Mouse (Mus musculus): Measurements from ENCODE around the gene Ciita. TPM values are rescaled to one million over a fixed set of nuclear protein-coding genes. Genes with fewer than 3 reads are reported as not detected.

The Ciita gene
- polyA plus RNA-seq, 1 experiment = 17.0 TPM

DNA sequence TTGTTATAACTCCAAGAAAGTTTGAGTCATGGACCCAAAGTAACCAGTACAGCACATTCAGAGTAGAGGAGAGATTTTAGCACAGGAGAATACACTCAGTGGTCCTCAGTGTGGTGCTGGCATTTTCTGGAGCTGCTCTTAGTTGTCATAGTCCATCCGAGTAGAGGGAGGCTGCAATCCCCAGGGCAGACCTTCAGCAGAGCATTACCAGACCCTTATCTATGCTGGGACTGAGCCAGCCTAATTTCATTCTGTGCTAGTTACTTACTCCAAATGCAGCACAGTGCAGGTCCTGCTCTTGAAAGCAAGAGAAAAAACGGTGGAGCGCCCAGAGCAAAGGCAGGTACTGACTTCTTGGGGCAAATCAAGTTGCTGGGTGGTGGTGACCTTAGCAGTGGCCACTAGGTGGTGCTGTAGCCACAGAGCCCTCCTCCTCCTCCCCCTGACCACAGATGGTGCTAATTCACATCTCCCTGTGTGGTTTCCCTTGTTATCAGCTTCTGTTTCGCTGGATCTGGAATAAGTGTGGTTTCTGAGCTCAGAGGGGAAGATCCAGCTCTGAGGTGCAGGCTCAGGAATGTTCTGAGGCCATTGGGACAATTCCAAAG lies 85.5 kb downstream of the Ciita start:
- Histone ChIP-seq H3K27ac (ENCODE audit: insufficient read depth, low read depth, low read length) (no peak overlapping the region), H3K4me3 (ENCODE audit: low read depth, low read length) (no peak overlapping the region), H3K4me1 (ENCODE audit: control insufficient read depth, insufficient read depth, insufficient read length, low read length) (no peaks in the 10 kb centered on the region), H3K36me3 (ENCODE audit: control insufficient read depth, insufficient read depth, low read length) (peaks cover 30% of the 10 kb centered on the region), H3K27me3 (ENCODE audit: control insufficient read depth, insufficient read depth, low read length) (no peaks in the 10 kb centered on the region)
- 47% methylated on average over 4 of the region's 4 CpGs for WGBS
- peak; percentile 97 for TF ChIP-seq CTCF (IDR thresholded peaks at IDR 0.05; ENCODE audit: extremely low read depth, insufficient read length, insufficient replicate concordance, low read depth, low read length)
- TF ChIP-seq POLR2A (IDR thresholded peaks at IDR 0.05; ENCODE audit: low read depth, low read length) = no peak

DNA sequence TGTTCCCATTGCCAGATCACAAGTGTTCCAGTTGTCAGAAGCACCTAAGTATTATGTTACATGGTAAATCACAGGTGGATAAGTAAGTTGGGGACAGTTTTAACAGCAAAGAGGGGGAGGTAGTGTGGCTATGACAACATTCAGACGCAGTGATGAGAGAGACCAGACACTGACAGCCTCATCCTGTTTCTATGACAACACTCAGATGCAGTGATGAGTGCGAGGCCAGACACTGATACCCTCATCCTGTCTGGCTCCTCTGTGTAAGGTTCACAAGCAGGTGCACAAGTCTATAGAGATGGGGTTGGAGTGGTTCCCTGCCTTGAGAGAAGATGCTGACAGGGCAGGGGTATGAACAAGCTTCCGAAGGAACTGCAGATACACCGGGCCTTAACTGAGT lies 87.3 kb downstream of the Ciita start:
- Histone ChIP-seq H3K4me3 (ENCODE audit: low read depth, low read length) (no peak overlapping the region), H3K27me3 (ENCODE audit: control insufficient read depth, insufficient read depth, low read length) (no peaks in the 10 kb centered on the region), H3K27ac (ENCODE audit: insufficient read depth, low read depth, low read length) (no peak overlapping the region), H3K36me3 (ENCODE audit: control insufficient read depth, insufficient read depth, low read length) (peaks cover 25% of the 10 kb centered on the region), H3K4me1 (ENCODE audit: control insufficient read depth, insufficient read depth, insufficient read length, low read length) (no peaks in the 10 kb centered on the region)
- no peak for TF ChIP-seq POLR2A (IDR thresholded peaks at IDR 0.05; ENCODE audit: low read depth, low read length)
- TF ChIP-seq CTCF (IDR thresholded peaks at IDR 0.05; ENCODE audit: extremely low read depth, insufficient read length, insufficient replicate concordance, low read depth, low read length) = no peak
- 95% methylated on average over 4 of the region's 4 CpGs for WGBS

- 83% methylated on average over 5 of the region's 5 CpGs for WGBS
- Histone ChIP-seq H3K27ac (ENCODE audit: insufficient read depth, low read depth, low read length) (no peak overlapping the region), H3K4me1 (ENCODE audit: control insufficient read depth, insufficient read depth, insufficient read length, low read length) (no peaks in the 10 kb centered on the region), H3K4me3 (ENCODE audit: low read depth, low read length) (no peak overlapping the region), H3K36me3 (ENCODE audit: control insufficient read depth, insufficient read depth, low read length) (peaks cover 33% of the 10 kb centered on the region), H3K27me3 (ENCODE audit: control insufficient read depth, insufficient read depth, low read length) (no peaks in the 10 kb centered on the region)
- TF ChIP-seq POLR2A (IDR thresholded peaks at IDR 0.05; ENCODE audit: low read depth, low read length) (no peak), CTCF (IDR thresholded peaks at IDR 0.05; ENCODE audit: extremely low read depth, insufficient read length, insufficient replicate concordance, low read depth, low read length) (no peak)
Measured at GRCm38 (mm10) chr16:10569809-10570395, 90.0 kb downstream of the Ciita start.

- Histone ChIP-seq H3K4me1 (ENCODE audit: control insufficient read depth, insufficient read depth, insufficient read length, low read length) (no peaks in the 10 kb centered on the region), H3K4me3 (ENCODE audit: low read depth, low read length) (no peak overlapping the region), H3K27ac (ENCODE audit: insufficient read depth, low read depth, low read length) (no peak overlapping the region), H3K36me3 (ENCODE audit: control insufficient read depth, insufficient read depth, low read length) (peaks cover 33% of the 10 kb centered on the region), H3K27me3 (ENCODE audit: control insufficient read depth, insufficient read depth, low read length) (no peaks in the 10 kb centered on the region)
- WGBS = 68% methylated on average over 1 of the region's 1 CpGs
- no peak for TF ChIP-seq CTCF (IDR thresholded peaks at IDR 0.05; ENCODE audit: extremely low read depth, insufficient read length, insufficient replicate concordance, low read depth, low read length)
- TF ChIP-seq POLR2A (IDR thresholded peaks at IDR 0.05; ENCODE audit: low read depth, low read length) = no peak
Measured at GRCm38 (mm10) chr16:10570708-10571107, 90.8 kb downstream of the Ciita start.

DNA sequence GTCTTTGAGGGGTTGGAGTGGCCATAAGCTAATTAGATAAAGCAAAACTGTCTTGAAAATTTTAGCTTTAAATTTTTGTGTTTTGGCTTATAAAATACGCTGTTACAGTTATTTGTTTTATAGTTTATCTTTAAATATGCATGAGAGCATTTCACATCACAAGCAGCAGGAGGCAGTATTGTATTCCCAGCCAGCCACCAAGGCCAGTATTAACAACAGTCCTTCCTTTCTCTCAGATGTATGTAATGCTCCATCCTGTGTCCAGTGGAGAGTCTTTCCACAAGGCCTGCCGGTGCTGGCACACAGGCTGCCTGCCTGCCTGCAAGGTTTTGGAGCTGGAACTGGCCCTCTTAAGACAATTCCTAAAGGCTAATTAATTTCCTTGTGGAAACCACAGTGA lies 92.0 kb downstream of the Ciita start:
- no peak for TF ChIP-seq POLR2A (IDR thresholded peaks at IDR 0.05; ENCODE audit: low read depth, low read length)
- peak; percentile 32; the same call in 1 of the 2 replicates for TF ChIP-seq CTCF (IDR thresholded peaks at IDR 0.05; ENCODE audit: extremely low read depth, insufficient read length, insufficient replicate concordance, low read depth, low read length)
- no peak overlapping the region for H3K4me3 ChIP-seq (ENCODE audit: low read depth, low read length)

GRCm38 (mm10) chr16:10574936-10575335 lies 95.1 kb downstream of the Ciita start:
- no peak overlapping the region for H3K27ac ChIP-seq (ENCODE audit: insufficient read depth, low read depth, low read length)
- peaks cover 34% of the 10 kb centered on the region for H3K36me3 ChIP-seq (ENCODE audit: control insufficient read depth, insufficient read depth, low read length)
- H3K27me3 ChIP-seq (ENCODE audit: control insufficient read depth, insufficient read depth, low read length) = no peaks in the 10 kb centered on the region
- no peaks in the 10 kb centered on the region for H3K4me1 ChIP-seq (ENCODE audit: control insufficient read depth, insufficient read depth, insufficient read length, low read length)
- WGBS = 82% methylated on average over 2 of the region's 2 CpGs
- no peak for TF ChIP-seq CTCF (IDR thresholded peaks at IDR 0.05; ENCODE audit: extremely low read depth, insufficient read length, insufficient replicate concordance, low read depth, low read length)
- no peak for TF ChIP-seq POLR2A (IDR thresholded peaks at IDR 0.05; ENCODE audit: low read depth, low read length)
- H3K4me3 ChIP-seq (ENCODE audit: low read depth, low read length) = no peak overlapping the region

More for the DNA sequence above, 92.0 kb downstream of the Ciita start:
- WGBS = 50% methylated on average over 2 of the region's 2 CpGs
- no peak overlapping the region for H3K27ac ChIP-seq (ENCODE audit: insufficient read depth, low read depth, low read length)
- peaks cover 34% of the 10 kb centered on the region for H3K36me3 ChIP-seq (ENCODE audit: control insufficient read depth, insufficient read depth, low read length)
- H3K27me3 ChIP-seq (ENCODE audit: control insufficient read depth, insufficient read depth, low read length) = no peaks in the 10 kb centered on the region
- H3K4me1 ChIP-seq (ENCODE audit: control insufficient read depth, insufficient read depth, insufficient read length, low read length) = no peaks in the 10 kb centered on the region

GRCm38 (mm10) chr16:10575915-10576314 lies 96.1 kb downstream of the Ciita start:
- Histone ChIP-seq H3K27me3 (ENCODE audit: control insufficient read depth, insufficient read depth, low read length) (no peaks in the 10 kb centered on the region), H3K4me1 (ENCODE audit: control insufficient read depth, insufficient read depth, insufficient read length, low read length) (no peaks in the 10 kb centered on the region), H3K4me3 (ENCODE audit: low read depth, low read length) (no peak overlapping the region), H3K27ac (ENCODE audit: insufficient read depth, low read depth, low read length) (no peak overlapping the region), H3K36me3 (ENCODE audit: control insufficient read depth, insufficient read depth, low read length) (peaks cover 39% of the 10 kb centered on the region)
- WGBS = 83% methylated on average over 4 of the region's 4 CpGs
- no peak for TF ChIP-seq CTCF (IDR thresholded peaks at IDR 0.05; ENCODE audit: extremely low read depth, insufficient read length, insufficient replicate concordance, low read depth, low read length)
- no peak for TF ChIP-seq POLR2A (IDR thresholded peaks at IDR 0.05; ENCODE audit: low read depth, low read length)

Measured in small intestine, adult 2 months (tissue).